Mouse (Mus musculus): Measurements from ENCODE around the gene Lig1. TPM values are rescaled to one million over a fixed set of nuclear protein-coding genes. Genes with fewer than 3 reads are reported as not detected.
"Not testable (repeated sequence)": the region's sequence is repeated elsewhere in the genome, so short reads cannot be mapped to it uniquely, and the experiment has no call there.

The Lig1 gene
- total RNA-seq (2021): 1 to 10 TPM; 7.6 to 7.9 TPM

GRCm38 (mm10) chr7:13277081-13277480, at the start of gene Lig1:
TSS of gene Lig1 (plus strand) at chr7:13277283.
- no peak for DNase-seq (ENCODE audit: low spot score in 2 of 2)
- intact Hi-C loops (cut with DNase I): loop anchor here (5.0 kb wide), 1 partner anchor 225 kb away; the partner anchor contains the start of gene Mzf1

- peak in 1 of 2 experiments; percentile 41 for DNase-seq (ENCODE audit: low spot score in 2 of 2)
- intact Hi-C loops (cut with DNase I): no loop called here
Measured at GRCm38 (mm10) chr7:13260746-13261700, 16.1 kb upstream of the Lig1 start.

- intact Hi-C loops (cut with DNase I): no loop called here
- peak in 1 of 2 experiments; percentile 42 for DNase-seq (ENCODE audit: low spot score in 2 of 2)
Measured at GRCm38 (mm10) chr7:13263851-13264250, 13.2 kb upstream of the Lig1 start.

DNA sequence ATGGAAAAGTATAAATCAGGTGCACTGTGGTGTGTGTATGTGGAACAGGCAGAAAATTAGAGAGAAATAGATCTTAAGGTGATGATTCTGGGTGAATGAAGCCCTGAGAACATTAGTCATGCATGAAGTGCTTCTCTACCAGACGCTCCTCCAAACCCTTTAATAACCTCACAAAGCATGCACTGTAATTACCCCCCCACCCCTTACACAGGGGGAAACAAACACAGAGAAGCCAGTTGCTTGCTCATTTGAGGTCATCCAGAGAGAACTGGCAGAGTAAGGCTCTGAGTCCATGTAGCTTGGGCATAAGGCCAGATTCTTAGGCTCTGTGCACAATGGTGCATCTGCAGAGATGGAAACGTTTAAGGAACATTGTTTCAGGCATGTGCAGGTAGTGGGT, 12.7 kb upstream of the Lig1 start:
- intact Hi-C loops (cut with DNase I): no loop called here
- no peak for DNase-seq (ENCODE audit: low spot score in 2 of 2)

- intact Hi-C loops (cut with DNase I): no loop called here
- DNase-seq (ENCODE audit: low spot score in 2 of 2): no peak
Measured at GRCm38 (mm10) chr7:13268749-13269260, 8.3 kb upstream of the Lig1 start.

DNA sequence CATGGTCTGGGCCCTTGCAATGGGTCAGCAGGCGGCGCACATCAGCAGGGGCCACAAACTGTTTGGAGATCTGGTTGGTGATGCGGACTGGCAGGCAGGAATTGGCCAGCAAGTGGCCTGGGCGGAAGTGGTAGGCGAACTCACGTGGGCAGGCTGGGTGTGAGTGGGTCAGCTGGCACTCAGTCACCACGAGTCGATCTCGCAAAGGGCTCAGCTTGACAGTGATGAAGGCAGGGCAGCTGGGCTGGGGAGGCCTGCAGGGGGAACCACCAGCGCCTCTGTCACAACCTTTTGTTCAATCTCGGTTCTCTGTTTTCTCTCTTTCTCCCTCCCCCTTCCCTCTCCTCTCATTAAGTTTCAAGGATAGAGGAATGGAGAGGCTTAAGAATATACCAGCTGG, 7.7 kb upstream of the Lig1 start:
- intact Hi-C loops (cut with DNase I): no loop called here
- no peak for DNase-seq (ENCODE audit: low spot score in 2 of 2)

GRCm38 (mm10) chr7:13271704-13272103, 5.4 kb upstream of the Lig1 start:
- intact Hi-C loops (cut with DNase I): no loop called here
- no peak for DNase-seq (ENCODE audit: low spot score in 2 of 2)

- intact Hi-C loops (cut with DNase I): loop anchor here (5.0 kb wide), 1 partner anchor 226 kb away; the partner anchor contains the start of gene Mzf1
- no peak for DNase-seq (ENCODE audit: low spot score in 2 of 2)
Measured at GRCm38 (mm10) chr7:13277833-13278232, 750 bp downstream of the Lig1 start.

DNA sequence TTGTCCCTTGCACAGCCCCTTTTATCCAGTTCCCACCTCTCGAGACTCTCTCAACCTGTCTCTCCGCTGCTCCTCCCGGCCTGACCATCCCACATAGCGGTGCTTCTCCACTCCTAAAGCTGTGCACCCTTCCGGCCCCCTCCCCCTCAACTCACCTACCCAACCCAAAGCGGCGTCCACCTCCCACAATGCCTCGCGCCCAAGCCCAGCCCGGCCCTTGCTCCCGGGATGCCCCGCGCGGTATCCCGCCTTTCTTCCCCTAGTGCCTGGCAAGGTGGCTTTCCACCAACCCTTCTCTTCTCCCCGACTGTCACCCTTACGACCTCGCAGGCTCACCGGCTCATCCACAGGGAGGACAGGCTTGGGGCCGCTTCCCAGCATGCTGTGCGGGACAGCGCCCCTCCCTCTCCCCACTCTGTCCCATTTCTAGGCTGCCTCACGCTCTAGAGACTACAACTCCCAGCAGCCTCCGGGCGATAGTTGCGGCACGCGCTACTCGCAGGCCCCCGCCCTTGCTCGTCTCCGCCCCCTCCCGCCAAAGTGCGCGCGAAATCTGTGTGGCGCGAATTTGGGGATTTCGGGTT, 1.3 kb downstream of the Lig1 start, which contains the start of gene Zswim9:
Gene Zswim9 (minus strand): TSS at position 414 of the 584 bp plus-strand sequence.
- peak; percentile 94 to 96 for DNase-seq (ENCODE audit: low spot score in 2 of 2)
- intact Hi-C loops (cut with DNase I): loop anchor here (5.0 kb wide), 1 partner anchor 226 kb away; the partner anchor contains the start of gene Mzf1

- intact Hi-C loops (cut with DNase I): loop anchor here (5.0 kb wide), 1 partner anchor 227 kb away; the partner anchor contains the start of gene Mzf1
- not testable (repeated sequence) for DNase-seq (ENCODE audit: low spot score in 2 of 2)
Measured at GRCm38 (mm10) chr7:13278957-13279356, 1.9 kb downstream of the Lig1 start.

DNA sequence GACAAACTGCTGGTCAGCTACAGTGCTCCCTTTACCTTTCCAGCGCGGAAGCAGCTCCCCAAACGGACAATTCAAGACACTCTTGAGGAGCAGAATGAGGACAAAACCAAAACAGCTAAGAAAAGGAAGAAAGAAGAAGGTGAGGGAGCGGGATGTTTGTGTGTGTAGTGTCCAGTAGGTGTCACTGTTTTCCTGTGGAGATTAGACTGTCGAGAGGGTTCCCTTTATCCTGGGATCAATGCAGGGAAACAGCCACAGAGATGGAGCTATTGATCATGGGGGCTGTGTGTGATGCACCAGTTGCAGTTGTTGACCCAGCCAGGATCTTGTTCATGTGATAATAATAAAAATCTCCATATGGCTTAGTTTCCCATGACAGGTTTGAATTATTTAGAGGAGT, 11.5 kb downstream of the Lig1 start:
- DNase-seq (ENCODE audit: low spot score in 2 of 2): peak; percentile 9 to 59
- intact Hi-C loops (cut with DNase I): loop anchor here (2.0 to 5.0 kb wide), 4 partner anchors 69 to 1029 kb away; no protein-coding TSS in a partner anchor

DNA sequence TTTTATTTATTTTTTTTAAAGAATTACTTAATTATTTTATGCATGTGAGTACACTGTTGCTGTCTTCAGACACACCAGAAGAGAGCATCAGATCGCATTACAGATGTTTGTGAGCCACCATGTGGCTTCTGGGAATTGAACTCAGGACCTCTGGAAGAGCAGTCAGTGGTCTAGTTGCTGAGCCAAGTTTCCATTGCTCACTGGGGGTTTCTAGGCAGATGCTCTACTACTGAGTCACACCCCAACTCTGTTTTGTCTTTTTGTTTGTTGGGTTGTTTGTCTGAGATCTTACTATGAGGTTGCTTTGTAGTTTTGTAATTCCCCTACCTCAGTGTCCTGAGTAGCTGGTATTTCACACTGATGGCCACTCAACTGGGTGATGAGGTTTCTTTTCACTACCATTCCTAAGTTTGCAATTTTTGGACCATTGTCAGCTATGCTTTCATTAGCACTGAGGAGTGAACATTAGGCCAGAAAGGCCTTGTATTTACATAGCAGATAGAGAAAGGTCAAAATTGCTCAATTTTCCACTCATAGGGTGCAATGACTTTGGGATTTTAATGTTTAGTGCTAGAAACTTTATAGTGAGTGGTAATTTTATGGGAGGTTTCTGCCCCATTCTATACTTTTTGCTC, 13.1 kb downstream of the Lig1 start:
- no peak for DNase-seq (ENCODE audit: low spot score in 2 of 2)
- intact Hi-C loops (cut with DNase I): no loop called here

GRCm38 (mm10) chr7:13291370-13291769, 14.3 kb downstream of the Lig1 start:
- intact Hi-C loops (cut with DNase I): no loop called here
- no peak for DNase-seq (ENCODE audit: low spot score in 2 of 2)

GRCm38 (mm10) chr7:13293878-13294855, 17.1 kb downstream of the Lig1 start:
- peak in 1 of 2 experiments; percentile 12 for DNase-seq (ENCODE audit: low spot score in 2 of 2)
- intact Hi-C loops (cut with DNase I): no loop called here

- intact Hi-C loops (cut with DNase I): no loop called here
- DNase-seq (ENCODE audit: low spot score in 2 of 2): no peak
Measured at GRCm38 (mm10) chr7:13295256-13295655, 18.2 kb downstream of the Lig1 start.

GRCm38 (mm10) chr7:13297636-13298035, 20.6 kb downstream of the Lig1 start:
- intact Hi-C loops (cut with DNase I): no loop called here
- no peak for DNase-seq (ENCODE audit: low spot score in 2 of 2)

- intact Hi-C loops (cut with DNase I): no loop called here
- no peak for DNase-seq (ENCODE audit: low spot score in 2 of 2)
Measured at GRCm38 (mm10) chr7:13298821-13299220, 21.7 kb downstream of the Lig1 start.

- no peak for DNase-seq (ENCODE audit: low spot score in 2 of 2)
- intact Hi-C loops (cut with DNase I): no loop called here
Measured at GRCm38 (mm10) chr7:13301643-13302042, 24.6 kb downstream of the Lig1 start.

- no peak for DNase-seq (ENCODE audit: low spot score in 2 of 2)
- intact Hi-C loops (cut with DNase I): no loop called here
Measured at GRCm38 (mm10) chr7:13302780-13303179, 25.7 kb downstream of the Lig1 start.
